Mouse (Mus musculus) urinary bladder, postnatal 14 days (tissue): ENCODE data around the gene Zfp42.

Source experiments
- DNase-seq: peaks from one replicate; pipeline ENCODE4 v3.0.0; 2021; ENCODE audit warnings: low spot score

Gene Zfp42

GRCm38 (mm10) chr8:43251653-43252052, 55.1 kb downstream of the Zfp42 start:
- DNase-seq = no peak

GRCm38 (mm10) chr8:43248707-43249106, 58.1 kb downstream of the Zfp42 start:
- no peak for DNase-seq
